Mouse (Mus musculus) CH12.LX (cell line): ENCODE results near the gene Tbx1. TPM values are rescaled to one million over a fixed set of nuclear protein-coding genes. Genes with fewer than 3 reads are reported as not detected.

Experiments used
- DNase-seq: peaks from one replicate; pipeline ENCODE4 v3.0.0-alpha.2; 2013; ENCODE audit errors: extremely low read depth
- H3K27ac ChIP-seq: 2 replicates; pipeline ENCODE4 v1.5.1; 2012; ENCODE audit warnings: low read depth, mild to moderate bottlenecking, control low read depth, moderate library complexity; ENCODE audit not compliant: insufficient read depth
- H3K27me3 ChIP-seq: replicated peaks from 2 replicates; pipeline ENCODE3; 2012; ENCODE audit warnings: inconsistent platforms
- H3K36me3 ChIP-seq, 2 experiments: replicated peaks in 1 of 2; 2 replicates each; pipeline versions ENCODE3 to v1.6.1; 2012; ENCODE audit warnings: inconsistent platforms in 1 of 2, low read length in 1 of 2, mild to moderate bottlenecking in 1 of 2, mixed read lengths in 1 of 2, moderate library complexity in 1 of 2; ENCODE audit not compliant: control insufficient read depth in 1 of 2, insufficient read depth in 1 of 2
- H3K4me1 ChIP-seq, 2 experiments: 2 replicates each; pipeline ENCODE4 v1.6.1; 2012; ENCODE audit warnings: inconsistent platforms in 1 of 2, moderate library complexity in 1 of 2; ENCODE audit not compliant: insufficient read depth in 2 of 2, control insufficient read depth in 1 of 2
- H3K4me2 ChIP-seq: 2 replicates; pipeline ENCODE4 v1.6.1; 2012; ENCODE audit warnings: low read depth, mild to moderate bottlenecking, control low read depth; ENCODE audit not compliant: poor library complexity, insufficient read depth, severe bottlenecking
- H3K4me3 ChIP-seq, 3 experiments: fragments of 150-350 bp in 1 of 3; sonication (generic) in 1 of 3; replicated peaks in 1 of 3; 2 replicates each; pipeline versions ENCODE3 to v1.5.1; 2011 to 2012; ENCODE audit warnings: low read depth in 2 of 3, low read length in 2 of 3, mild to moderate bottlenecking in 2 of 3, moderate library complexity in 2 of 3, control low read depth in 1 of 3, improper control_type of control experiment in 1 of 3, inconsistent platforms in 1 of 3, mixed read lengths in 1 of 3; ENCODE audit not compliant: poor library complexity in 1 of 3
- H3K79me2 ChIP-seq: replicated peaks from 2 replicates; pipeline ENCODE4 v1.6.1; 2012; ENCODE audit warnings: mild to moderate bottlenecking, moderate library complexity; ENCODE audit not compliant: control insufficient read depth, poor library complexity, insufficient read depth, severe bottlenecking; ENCODE audit errors: extremely low read depth
- H3K9ac ChIP-seq: 2 replicates; pipeline ENCODE4 v1.6.1; 2012; ENCODE audit warnings: low read depth, mild to moderate bottlenecking, control low read depth, moderate library complexity; ENCODE audit not compliant: insufficient read depth
- H3K9me3 ChIP-seq: replicated peaks from 2 replicates; pipeline ENCODE3; 2012; ENCODE audit warnings: low read length, inconsistent platforms, mixed read lengths
- BHLHE40 ChIP-seq: IDR thresholded peaks from 2 replicates; pipeline ENCODE4 v1.6.1; 2011; ENCODE audit warnings: mild to moderate bottlenecking, low read depth, low read length, improper control_type of control experiment
- CHD2 ChIP-seq: IDR thresholded peaks from 2 replicates; pipeline ENCODE4 v1.6.1; 2011; ENCODE audit warnings: low read length, improper control_type of control experiment
- CTCF ChIP-seq, 2 experiments: IDR thresholded peaks in 1 of 2; conservative IDR thresholded peaks in 1 of 2; 2 replicates each; pipeline ENCODE4 v1.5.1; 2011 to 2012; ENCODE audit warnings: low read depth in 2 of 2, low read length in 2 of 2, improper control_type of control experiment in 1 of 2, inconsistent platforms in 1 of 2, mild to moderate bottlenecking in 1 of 2, moderate library complexity in 1 of 2
- E2F4 ChIP-seq: IDR thresholded peaks from 2 replicates; pipeline ENCODE4 v1.6.1; 2011; ENCODE audit warnings: low read depth, low read length, improper control_type of control experiment; ENCODE audit not compliant: insufficient replicate concordance
- ELF1 ChIP-seq: IDR thresholded peaks from 2 replicates; pipeline ENCODE4 v1.6.1; 2014; ENCODE audit warnings: low read depth, mild to moderate bottlenecking, inconsistent platforms, low read length, improper control_type of control experiment
- EP300 ChIP-seq: IDR thresholded peaks from 2 replicates; pipeline ENCODE4 v1.6.1; 2011; ENCODE audit warnings: low read length, improper control_type of control experiment
- HCFC1 ChIP-seq: IDR thresholded peaks from 2 replicates; pipeline ENCODE4 v1.6.1; 2012; ENCODE audit warnings: low read depth, mild to moderate bottlenecking, inconsistent platforms, low read length, improper control_type of control experiment
- IRF4 ChIP-seq: IDR thresholded peaks from 2 replicates; pipeline ENCODE4 v1.6.1; 2014; ENCODE audit warnings: low read depth, mild to moderate bottlenecking, inconsistent platforms, low read length, improper control_type of control experiment
- JUN ChIP-seq: IDR thresholded peaks from 2 replicates; pipeline ENCODE4 v1.6.1; 2011; ENCODE audit warnings: low read depth, mild to moderate bottlenecking, low read length, improper control_type of control experiment, moderate library complexity; ENCODE audit not compliant: insufficient read depth
- JUND ChIP-seq: conservative IDR thresholded peaks from 2 replicates; pipeline ENCODE4 v1.6.1; 2011; ENCODE audit warnings: low read depth, low read length, improper control_type of control experiment
- MAZ ChIP-seq: IDR thresholded peaks from 2 replicates; pipeline ENCODE4 v1.6.1; 2012; ENCODE audit warnings: low read depth, mild to moderate bottlenecking, inconsistent platforms, low read length, improper control_type of control experiment, moderate library complexity
- POLR2AphosphoS2 ChIP-seq: IDR thresholded peaks from 2 replicates; pipeline ENCODE4 v1.6.1; 2011; ENCODE audit warnings: low read depth, low read length, improper control_type of control experiment
- RCOR1 ChIP-seq: conservative IDR thresholded peaks from 2 replicates; pipeline ENCODE4 v1.6.1; 2012; ENCODE audit warnings: low read depth, mild to moderate bottlenecking, inconsistent platforms, low read length, improper control_type of control experiment
- USF2 ChIP-seq: conservative IDR thresholded peaks from 2 replicates; pipeline ENCODE4 v1.6.1; 2011; ENCODE audit warnings: low read depth, low read length, improper control_type of control experiment
- dilution Hi-C: fragments of 300-500 bp; cut with MboI; formaldehyde crosslinking; loops from 2 replicates; pipeline ENCODE4 v1.14.3; 2020; ENCODE audit warnings: low sequenced_read_pairs; ENCODE audit not compliant: extremely low pct_unique_long_range_greater_than_20kb, extremely low pct_ligation_motif_present
- in situ Hi-C: fragments of 300-500 bp; cut with MboI; formaldehyde crosslinking; loops from 3 replicates; pipeline ENCODE4 v1.14.3; 2019; ENCODE audit warnings: low sequenced_read_pairs, low pct_ligation_motif_present, low pct_unique_long_range_greater_than_20kb, mixed read lengths
- polyA plus RNA-seq: library from polyadenylated mRNA; unstranded; fragments of >175 nt; gene quantifications from 2 replicates; pipeline ENCODE4 v1.2.1, GENCODE M21; 2012; ENCODE audit warnings: low read depth; ENCODE audit not compliant: insufficient read length
- total RNA-seq, 2 experiments: library from RNA; depleted of rRNA; stranded (reverse); fragments of 300-350 nt in 1 of 2; fragments of >200 nt in 1 of 2; gene quantifications; 2 replicates each; pipeline ENCODE4 v1.2.3; 2012 to 2014

Gene Tbx1
- total and polyA plus RNA-seq, 3 experiments: 0.04 TPM; not detected in 2

GRCm38 (mm10) chr16:18638396-18638795 is 47.9 kb upstream of the Tbx1 start:
- no peaks in the 10 kb centered on the region for H3K4me1 ChIP-seq
- H3K4me2 ChIP-seq: no peak overlapping the region
- no peak overlapping the region for H3K4me3 ChIP-seq
- peaks cover 71% of the 10 kb centered on the region for H3K27me3 ChIP-seq
- H3K9ac ChIP-seq: no peak overlapping the region
- in situ Hi-C loops (loop anchor here (5.0 kb wide), 1 partner anchor 39 kb away; no protein-coding TSS in a partner anchor), dilution Hi-C loops (no loop called here)
- no peak for DNase-seq
- no peak overlapping the region for H3K27ac ChIP-seq
- peaks cover 2% of the 10 kb centered on the region for H3K9me3 ChIP-seq
- no peaks in the 10 kb centered on the region for H3K79me2 ChIP-seq
- H3K36me3 ChIP-seq: no peaks in the 10 kb centered on the region
- TF ChIP-seq E2F4: no peak
- TF ChIP-seq JUND: no peak
- TF ChIP-seq USF2: no peak
- no peak for TF ChIP-seq CHD2
- TF ChIP-seq HCFC1: no peak

DNA sequence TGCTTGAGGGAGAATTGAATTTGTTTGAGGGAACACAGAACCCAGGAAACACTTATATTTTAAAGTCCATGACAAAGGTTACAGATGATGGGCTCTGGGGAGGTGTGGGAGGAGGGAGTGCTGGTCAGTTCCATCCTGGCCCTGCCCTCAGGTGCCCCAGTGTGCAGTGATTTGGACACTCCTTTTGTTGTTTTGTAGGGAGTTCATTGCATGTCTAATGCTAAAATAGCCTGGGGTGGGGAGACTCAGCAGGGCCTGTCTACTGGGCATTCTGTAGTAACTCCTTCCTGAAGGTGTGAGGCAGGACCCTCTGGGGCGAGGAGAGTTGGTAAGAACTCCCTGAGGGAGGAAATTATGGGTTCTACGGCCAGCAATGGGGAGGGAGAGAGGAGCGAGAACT is 46.3 kb upstream of the Tbx1 start:
- Histone ChIP-seq H3K9me3 (peaks cover 2% of the 10 kb centered on the region), H3K4me3 (no peak overlapping the region), H3K79me2 (no peaks in the 10 kb centered on the region), H3K4me2 (no peak overlapping the region), H3K27me3 (peaks cover 73% of the 10 kb centered on the region), H3K4me1 (no peaks in the 10 kb centered on the region), H3K27ac (no peak overlapping the region), H3K36me3 (no peaks in the 10 kb centered on the region), H3K9ac (no peak overlapping the region)
- no peak for DNase-seq
- dilution Hi-C loops (no loop called here), in situ Hi-C loops (loop anchor here (5.0 kb wide), 1 partner anchor 40 kb away; no protein-coding TSS in a partner anchor)
- no peak for TF ChIP-seq IRF4
- TF ChIP-seq POLR2AphosphoS2: no peak
- TF ChIP-seq BHLHE40: no peak

GRCm38 (mm10) chr16:18636401-18636800 is 45.9 kb upstream of the Tbx1 start:
- no peak overlapping the region for H3K9ac ChIP-seq
- H3K4me1 ChIP-seq: no peaks in the 10 kb centered on the region
- in situ Hi-C loops: loop anchor here (5.0 kb wide), 1 partner anchor 41 kb away; no protein-coding TSS in a partner anchor
- peaks cover 2% of the 10 kb centered on the region for H3K9me3 ChIP-seq
- H3K27me3 ChIP-seq: peaks cover 73% of the 10 kb centered on the region
- H3K27ac ChIP-seq: no peak overlapping the region
- H3K36me3 ChIP-seq: no peaks in the 10 kb centered on the region
- H3K79me2 ChIP-seq: no peaks in the 10 kb centered on the region
- TF ChIP-seq ELF1 (no peak), CTCF (conservative IDR thresholded peaks at IDR 0.05 in 1 of 2, IDR thresholded peaks at IDR 0.05 in 1 of 2; ENCODE audit: low read depth in 2 of 2, low read length in 2 of 2) (no peak), EP300 (no peak), MAZ (no peak), RCOR1 (no peak), JUN (no peak)
- dilution Hi-C loops: no loop called here
- H3K4me3 ChIP-seq: no peak overlapping the region
- no peak overlapping the region for H3K4me2 ChIP-seq
- no peak for DNase-seq
